Mouse (Mus musculus) myocyte (in vitro differentiated cells): ENCODE data around the gene Nup54.

ENCODE experiments used
- CEBPB ChIP-seq: IDR thresholded peaks from 2 replicates; pipeline ENCODE4 v1.6.1; 2011; ENCODE audit warnings: mild to moderate bottlenecking, moderate library complexity; ENCODE audit not compliant: poor library complexity, insufficient read depth, severe bottlenecking
- E2F4 ChIP-seq: IDR thresholded peaks from one replicate; pipeline ENCODE4 v1.6.1; 2011; ENCODE audit warnings: mild to moderate bottlenecking, control low read depth, moderate library complexity; ENCODE audit not compliant: insufficient read depth
- MAX ChIP-seq: IDR thresholded peaks from one replicate; pipeline ENCODE4 v1.6.1; 2011; ENCODE audit warnings: low read depth, mild to moderate bottlenecking, control low read depth
- MYOD1 ChIP-seq, 3 experiments: IDR thresholded peaks; one replicate each; pipeline ENCODE4 v1.6.1; 2011; ENCODE audit warnings: control low read depth in 2 of 3, low read depth in 2 of 3, mild to moderate bottlenecking in 2 of 3, moderate library complexity in 1 of 3; ENCODE audit not compliant: insufficient read length in 2 of 3, control insufficient read depth in 1 of 3
- MYOG ChIP-seq, 3 experiments: IDR thresholded peaks; one replicate each; pipeline ENCODE4 v1.6.1; 2011; ENCODE audit warnings: control low read depth in 2 of 3, low read depth in 2 of 3, mild to moderate bottlenecking in 2 of 3; ENCODE audit not compliant: insufficient read length in 2 of 3, control insufficient read depth in 1 of 3, insufficient read depth in 1 of 3
- POLR2A ChIP-seq: IDR thresholded peaks from one replicate; pipeline ENCODE4 v1.6.1; 2011; ENCODE audit warnings: low read depth, mild to moderate bottlenecking, control low read depth, moderate library complexity; ENCODE audit not compliant: insufficient read length
- POLR2AphosphoS2 ChIP-seq: IDR thresholded peaks from one replicate; pipeline ENCODE4 v1.6.1; 2011; ENCODE audit warnings: low read depth, control low read depth; ENCODE audit not compliant: insufficient read length
- REST ChIP-seq: IDR thresholded peaks from one replicate; pipeline ENCODE4 v1.6.1; 2011; ENCODE audit warnings: mild to moderate bottlenecking, control low read depth, moderate library complexity; ENCODE audit not compliant: insufficient read depth, insufficient read length
- SRF ChIP-seq: IDR thresholded peaks from one replicate; pipeline ENCODE4 v1.6.1; 2011; ENCODE audit warnings: low read depth; ENCODE audit not compliant: control insufficient read depth, insufficient read length
- TCF12 ChIP-seq: IDR thresholded peaks from one replicate; pipeline ENCODE4 v1.6.1; 2011; ENCODE audit warnings: mild to moderate bottlenecking, control low read depth; ENCODE audit not compliant: poor library complexity, insufficient read depth, severe bottlenecking
- TCF3 ChIP-seq: IDR thresholded peaks from one replicate; pipeline ENCODE4 v1.6.1; 2011; ENCODE audit warnings: low read depth, control low read depth; ENCODE audit not compliant: insufficient read length
- USF1 ChIP-seq: IDR thresholded peaks from one replicate; pipeline ENCODE4 v1.6.1; 2011; ENCODE audit warnings: low read depth, mild to moderate bottlenecking, control low read depth, moderate library complexity

GRCm38 (mm10) chr5:92461321-92461720 is 26.3 kb upstream of the Nup54 start:
- TF ChIP-seq POLR2A (no peak), E2F4 (no peak), MAX (no peak), POLR2AphosphoS2 (no peak), MYOG (IDR thresholded peaks at IDR 0.05; ENCODE audit: control insufficient read depth in 1 of 3, insufficient read depth in 1 of 3, insufficient read length in 2 of 3, low read depth in 2 of 3) (no peak), TCF3 (no peak), TCF12 (no peak), USF1 (no peak), REST (no peak), MYOD1 (IDR thresholded peaks at IDR 0.05; ENCODE audit: control insufficient read depth in 1 of 3, insufficient read length in 2 of 3, low read depth in 2 of 3) (no peak), CEBPB (no peak), SRF (no peak)
